Mouse (Mus musculus) heart, adult 2 months (tissue): ENCODE data around the gene Atg7.

Experiments
- CTCF ChIP-seq: fragments of 200-600 bp; IDR thresholded peaks from 2 replicates; pipeline ENCODE4 v1.8.1; 2022; ENCODE audit warnings: antibody characterized with exemption, mild to moderate bottlenecking, moderate library complexity
- EP300 ChIP-seq: fragments of 200-500 bp; IDR thresholded peaks from 2 replicates; pipeline ENCODE4 v1.6.1; 2011; ENCODE audit warnings: low read depth, low read length, control low read depth; ENCODE audit not compliant: insufficient read depth
- POLR2A ChIP-seq: fragments of 200-500 bp; IDR thresholded peaks from 2 replicates; pipeline ENCODE4 v1.6.1; 2011; ENCODE audit warnings: mild to moderate bottlenecking, low read depth, low read length, control low read depth; ENCODE audit not compliant: insufficient read depth

DNA sequence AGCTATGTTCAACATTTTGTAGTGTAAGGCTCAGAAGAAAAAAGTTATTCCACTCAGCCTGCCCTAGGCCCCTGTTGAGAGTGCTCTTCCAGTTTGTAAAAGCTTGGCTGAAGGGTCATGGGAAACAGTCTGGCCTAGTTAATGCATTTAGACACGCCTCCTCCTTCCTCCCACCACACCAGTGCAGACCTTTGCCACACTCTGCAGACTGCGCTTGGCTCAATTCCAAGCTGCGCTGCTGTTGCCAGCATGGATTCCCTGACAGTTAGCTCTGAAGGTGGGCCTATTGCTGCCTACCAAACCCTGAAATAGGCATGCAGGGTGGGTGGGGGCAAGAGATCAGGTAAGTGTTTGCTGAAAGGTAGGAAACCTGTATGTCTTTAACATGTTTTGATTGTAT, 9.3 kb downstream of the Atg7 start:
- TF ChIP-seq CTCF (no peak), EP300 (no peak), POLR2A (no peak)
